Mouse (Mus musculus): Measurements from ENCODE around the gene Ric8a. TPM values are rescaled to one million over a fixed set of nuclear protein-coding genes. Genes with fewer than 3 reads are reported as not detected.
"Not testable (repeated sequence)": the region's sequence is repeated elsewhere in the genome, so short reads cannot be mapped to it uniquely, and the experiment has no call there.

Ric8a gene
- polyA plus RNA-seq, 1 experiment from 2014 or later, result 76.0 TPM

- H3K9ac ChIP-seq (ENCODE audit: low read depth, low read length); H3K27ac ChIP-seq (replicated peaks; ENCODE audit: low read depth, low read length); H3K4me1 ChIP-seq (ENCODE audit: control insufficient read depth, insufficient read depth, low read length); H3K4me3 ChIP-seq (ENCODE audit: low read depth, low read length); H3K4me2 ChIP-seq (ENCODE audit: low read depth, low read length); H3K27me3 ChIP-seq (replicated peaks; ENCODE audit: control insufficient read depth, insufficient read depth, low read length); DNase-seq (ENCODE audit: low spot score); H3K9me3 ChIP-seq (ENCODE audit: control insufficient read depth, low read length); ATAC-seq (ENCODE audit: low read depth): not testable (repeated sequence)
- WGBS, result 95% methylated on average over 16 of the region's 16 CpGs
- H3K36me3 ChIP-seq (ENCODE audit: control insufficient read depth, insufficient read depth, low read length), result peaks cover 78% of the 10 kb centered on the region
Observed at GRCm38 (mm10) chr7:140890636-140891035, 33.9 kb downstream of the Ric8a start.

DNA sequence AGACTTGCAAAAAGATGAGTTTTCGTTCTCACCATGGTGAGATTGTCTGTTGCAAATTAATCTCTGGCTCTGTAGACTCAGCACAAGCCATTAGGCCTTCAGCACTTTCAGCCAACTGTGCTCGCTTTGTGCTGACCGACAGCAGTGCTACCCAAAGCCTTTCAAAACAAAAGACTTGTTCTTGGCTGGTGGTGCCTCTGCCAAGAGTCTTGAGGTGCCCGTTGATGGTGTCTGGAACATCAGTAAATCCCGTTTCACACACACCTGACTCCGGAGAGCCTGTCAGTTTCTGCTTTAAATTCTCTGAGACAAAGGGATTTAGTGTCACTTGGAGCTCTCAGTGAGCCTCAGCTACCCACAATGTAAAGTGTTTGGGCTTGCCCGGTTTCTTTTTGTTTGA is 37.3 kb downstream of the Ric8a start:
- WGBS, result 86% methylated on average over 7 of the region's 7 CpGs
- H3K27me3 ChIP-seq (replicated peaks; ENCODE audit: control insufficient read depth, insufficient read depth, low read length), result no peaks in the 10 kb centered on the region

GRCm38 (mm10) chr7:140894611-140895010 is 37.9 kb downstream of the Ric8a start:
- H3K9me3 ChIP-seq (ENCODE audit: control insufficient read depth, low read length), result no peaks in the 10 kb centered on the region
- no peak for DNase-seq (ENCODE audit: low spot score)
- no peak overlapping the region for H3K27ac ChIP-seq (replicated peaks; ENCODE audit: low read depth, low read length)
- H3K4me3 ChIP-seq (ENCODE audit: low read depth, low read length), result no peak overlapping the region
- 98% methylated on average over 3 of the region's 3 CpGs for WGBS
- H3K27me3 ChIP-seq (replicated peaks; ENCODE audit: control insufficient read depth, insufficient read depth, low read length), result no peaks in the 10 kb centered on the region
- peaks cover 78% of the 10 kb centered on the region for H3K36me3 ChIP-seq (ENCODE audit: control insufficient read depth, insufficient read depth, low read length)
- no peaks in the 10 kb centered on the region for H3K4me1 ChIP-seq (ENCODE audit: control insufficient read depth, insufficient read depth, low read length)
- no peak overlapping the region for H3K9ac ChIP-seq (ENCODE audit: low read depth, low read length)
- ATAC-seq (ENCODE audit: low read depth), result no peak
- H3K4me2 ChIP-seq (ENCODE audit: low read depth, low read length), result no peak overlapping the region

More for the DNA sequence above, 37.3 kb downstream of the Ric8a start:
- DNase-seq (ENCODE audit: low spot score) (no peak), ATAC-seq (ENCODE audit: low read depth) (no peak)
- Histone ChIP-seq H3K27ac (replicated peaks; ENCODE audit: low read depth, low read length) (no peak overlapping the region), H3K9ac (ENCODE audit: low read depth, low read length) (no peak overlapping the region), H3K4me2 (ENCODE audit: low read depth, low read length) (no peak overlapping the region), H3K36me3 (ENCODE audit: control insufficient read depth, insufficient read depth, low read length) (peaks cover 79% of the 10 kb centered on the region), H3K9me3 (ENCODE audit: control insufficient read depth, low read length) (no peaks in the 10 kb centered on the region), H3K4me3 (ENCODE audit: low read depth, low read length) (no peak overlapping the region), H3K4me1 (ENCODE audit: control insufficient read depth, insufficient read depth, low read length) (no peaks in the 10 kb centered on the region)

- H3K9me3 ChIP-seq (ENCODE audit: control insufficient read depth, low read length), result no peaks in the 10 kb centered on the region
- peaks cover 59% of the 10 kb centered on the region for H3K36me3 ChIP-seq (ENCODE audit: control insufficient read depth, insufficient read depth, low read length)
- no peak overlapping the region for H3K9ac ChIP-seq (ENCODE audit: low read depth, low read length)
- WGBS, result 77% methylated on average over 7 of the region's 7 CpGs
- ATAC-seq (ENCODE audit: low read depth) (peak; percentile 53; the same call in 1 of the 2 replicates), DNase-seq (ENCODE audit: low spot score) (peak; percentile 26)
- no peak overlapping the region for H3K27ac ChIP-seq (replicated peaks; ENCODE audit: low read depth, low read length)
- no peak overlapping the region for H3K4me3 ChIP-seq (ENCODE audit: low read depth, low read length)
- no peaks in the 10 kb centered on the region for H3K4me1 ChIP-seq (ENCODE audit: control insufficient read depth, insufficient read depth, low read length)
- H3K27me3 ChIP-seq (replicated peaks; ENCODE audit: control insufficient read depth, insufficient read depth, low read length), result no peaks in the 10 kb centered on the region
- no peak overlapping the region for H3K4me2 ChIP-seq (ENCODE audit: low read depth, low read length)
Observed at GRCm38 (mm10) chr7:140897863-140898262, 41.1 kb downstream of the Ric8a start.

GRCm38 (mm10) chr7:140899121-140899520 is 42.4 kb downstream of the Ric8a start:
- ATAC-seq (ENCODE audit: low read depth), result no peak
- no peak overlapping the region for H3K4me3 ChIP-seq (ENCODE audit: low read depth, low read length)
- WGBS, result 85% methylated on average over 3 of the region's 3 CpGs
- H3K9ac ChIP-seq (ENCODE audit: low read depth, low read length), result no peak overlapping the region
- no peaks in the 10 kb centered on the region for H3K27me3 ChIP-seq (replicated peaks; ENCODE audit: control insufficient read depth, insufficient read depth, low read length)
- H3K4me1 ChIP-seq (ENCODE audit: control insufficient read depth, insufficient read depth, low read length), result no peaks in the 10 kb centered on the region
- no peak overlapping the region for H3K4me2 ChIP-seq (ENCODE audit: low read depth, low read length)
- no peaks in the 10 kb centered on the region for H3K9me3 ChIP-seq (ENCODE audit: control insufficient read depth, low read length)
- H3K27ac ChIP-seq (replicated peaks; ENCODE audit: low read depth, low read length), result no peak overlapping the region
- no peak for DNase-seq (ENCODE audit: low spot score)
- peaks cover 48% of the 10 kb centered on the region for H3K36me3 ChIP-seq (ENCODE audit: control insufficient read depth, insufficient read depth, low read length)

DNA sequence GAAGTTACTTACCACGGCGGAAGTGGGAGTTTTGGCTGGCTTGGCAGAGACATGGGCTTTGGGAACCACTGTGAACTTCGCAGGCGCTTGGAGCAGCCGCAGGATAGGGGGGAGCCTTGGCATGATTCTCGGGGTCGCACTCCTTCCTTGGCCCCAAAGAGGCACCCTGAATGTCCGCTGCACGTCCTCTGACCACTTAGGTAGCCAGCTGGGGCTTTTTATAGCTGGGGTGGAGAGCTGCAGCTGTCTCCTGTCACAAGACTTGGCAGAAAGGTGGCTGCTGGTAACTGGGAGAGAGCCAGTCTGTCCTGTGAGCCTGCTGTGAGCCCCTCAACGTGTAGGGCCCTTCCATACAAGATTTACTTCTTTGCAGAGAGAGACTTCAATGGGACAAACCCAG is 43.5 kb downstream of the Ric8a start, which contains the start of gene Cox8b:
Gene Cox8b, minus strand, starts transcription at position 227 of the 400 bp plus-strand sequence.
- H3K4me1 ChIP-seq (ENCODE audit: control insufficient read depth, insufficient read depth, low read length), result no peaks in the 10 kb centered on the region
- no peak for DNase-seq (ENCODE audit: low spot score)
- no peaks in the 10 kb centered on the region for H3K9me3 ChIP-seq (ENCODE audit: control insufficient read depth, low read length)
- peaks cover 39% of the 10 kb centered on the region for H3K36me3 ChIP-seq (ENCODE audit: control insufficient read depth, insufficient read depth, low read length)
- no peak within 1 kb of the TSS for H3K27ac ChIP-seq (replicated peaks; ENCODE audit: low read depth, low read length)
- no peak for ATAC-seq (ENCODE audit: low read depth)
- no peak within 1 kb of the TSS for H3K9ac ChIP-seq (ENCODE audit: low read depth, low read length)
- WGBS, result 78% methylated on average over 10 of the region's 10 CpGs
- H3K4me3 ChIP-seq (ENCODE audit: low read depth, low read length), result no peak within 1 kb of the TSS
- no peaks in the 10 kb centered on the region for H3K27me3 ChIP-seq (replicated peaks; ENCODE audit: control insufficient read depth, insufficient read depth, low read length)
- no peak within 1 kb of the TSS for H3K4me2 ChIP-seq (ENCODE audit: low read depth, low read length)

- ATAC-seq (ENCODE audit: low read depth) (peak; percentile 59; the same call in 1 of the 2 replicates), DNase-seq (ENCODE audit: low spot score) (peak; percentile 30)
- 55% methylated on average over 15 of the region's 15 CpGs for WGBS
- no peak overlapping the region for H3K4me2 ChIP-seq (ENCODE audit: low read depth, low read length)
- H3K27ac ChIP-seq (replicated peaks; ENCODE audit: low read depth, low read length), result no peak overlapping the region
- no peaks in the 10 kb centered on the region for H3K4me1 ChIP-seq (ENCODE audit: control insufficient read depth, insufficient read depth, low read length)
- no peaks in the 10 kb centered on the region for H3K27me3 ChIP-seq (replicated peaks; ENCODE audit: control insufficient read depth, insufficient read depth, low read length)
- H3K9ac ChIP-seq (ENCODE audit: low read depth, low read length), result peak overlapping the region; percentile 48
- H3K36me3 ChIP-seq (ENCODE audit: control insufficient read depth, insufficient read depth, low read length), result peaks cover 22% of the 10 kb centered on the region
- H3K9me3 ChIP-seq (ENCODE audit: control insufficient read depth, low read length), result no peaks in the 10 kb centered on the region
- H3K4me3 ChIP-seq (ENCODE audit: low read depth, low read length), result no peak overlapping the region
Observed at GRCm38 (mm10) chr7:140902036-140902875, 45.5 kb downstream of the Ric8a start.

- Histone ChIP-seq H3K4me1 (ENCODE audit: control insufficient read depth, insufficient read depth, low read length) (no peaks in the 10 kb centered on the region), H3K4me2 (ENCODE audit: low read depth, low read length) (no peak overlapping the region), H3K36me3 (ENCODE audit: control insufficient read depth, insufficient read depth, low read length) (peaks cover 13% of the 10 kb centered on the region), H3K9me3 (ENCODE audit: control insufficient read depth, low read length) (no peaks in the 10 kb centered on the region), H3K27me3 (replicated peaks; ENCODE audit: control insufficient read depth, insufficient read depth, low read length) (no peaks in the 10 kb centered on the region), H3K27ac (replicated peaks; ENCODE audit: low read depth, low read length) (no peak overlapping the region), H3K4me3 (ENCODE audit: low read depth, low read length) (no peak overlapping the region), H3K9ac (ENCODE audit: low read depth, low read length) (no peak overlapping the region; the same call in 1 of the 2 replicates)
- ATAC-seq (ENCODE audit: low read depth) (peak; percentile 31), DNase-seq (ENCODE audit: low spot score) (peak; percentile 60)
- WGBS, result 19% methylated on average over 13 of the region's 13 CpGs
Observed at GRCm38 (mm10) chr7:140903212-140903611, 46.5 kb downstream of the Ric8a start.

GRCm38 (mm10) chr7:140905642-140906081 is 48.9 kb downstream of the Ric8a start:
- ATAC-seq (ENCODE audit: low read depth), result no peak
- 73% methylated on average over 2 of the region's 2 CpGs for WGBS
- no peaks in the 10 kb centered on the region for H3K9me3 ChIP-seq (ENCODE audit: control insufficient read depth, low read length)
- H3K36me3 ChIP-seq (ENCODE audit: control insufficient read depth, insufficient read depth, low read length), result no peaks in the 10 kb centered on the region
- H3K9ac ChIP-seq (ENCODE audit: low read depth, low read length), result no peak overlapping the region
- H3K4me2 ChIP-seq (ENCODE audit: low read depth, low read length), result no peak overlapping the region
- H3K27me3 ChIP-seq (replicated peaks; ENCODE audit: control insufficient read depth, insufficient read depth, low read length), result no peaks in the 10 kb centered on the region
- H3K27ac ChIP-seq (replicated peaks; ENCODE audit: low read depth, low read length), result no peak overlapping the region
- no peak for DNase-seq (ENCODE audit: low spot score)
- H3K4me1 ChIP-seq (ENCODE audit: control insufficient read depth, insufficient read depth, low read length), result no peaks in the 10 kb centered on the region
- H3K4me3 ChIP-seq (ENCODE audit: low read depth, low read length), result no peak overlapping the region
